Mouse (Mus musculus) CH12.LX (cell line): ENCODE data around the gene Nlrc5. TPM values are rescaled to one million over a fixed set of nuclear protein-coding genes. Genes with fewer than 3 reads are reported as not detected.

Source experiments
- DNase-seq: peaks from one replicate; pipeline ENCODE4 v3.0.0-alpha.2; 2013; ENCODE audit errors: extremely low read depth
- H3K27ac ChIP-seq: 2 replicates; pipeline ENCODE4 v1.5.1; 2012; ENCODE audit warnings: low read depth, mild to moderate bottlenecking, control low read depth, moderate library complexity; ENCODE audit not compliant: insufficient read depth
- H3K27me3 ChIP-seq: replicated peaks from 2 replicates; pipeline ENCODE3; 2012; ENCODE audit warnings: inconsistent platforms
- H3K36me3 ChIP-seq, 2 experiments: replicated peaks in 1 of 2; 2 replicates each; pipeline versions ENCODE3 to v1.6.1; 2012; ENCODE audit warnings: inconsistent platforms in 1 of 2, low read length in 1 of 2, mild to moderate bottlenecking in 1 of 2, mixed read lengths in 1 of 2, moderate library complexity in 1 of 2; ENCODE audit not compliant: control insufficient read depth in 1 of 2, insufficient read depth in 1 of 2
- H3K4me1 ChIP-seq, 2 experiments: 2 replicates each; pipeline ENCODE4 v1.6.1; 2012; ENCODE audit warnings: inconsistent platforms in 1 of 2, moderate library complexity in 1 of 2; ENCODE audit not compliant: insufficient read depth in 2 of 2, control insufficient read depth in 1 of 2
- H3K4me2 ChIP-seq: 2 replicates; pipeline ENCODE4 v1.6.1; 2012; ENCODE audit warnings: low read depth, mild to moderate bottlenecking, control low read depth; ENCODE audit not compliant: poor library complexity, insufficient read depth, severe bottlenecking
- H3K4me3 ChIP-seq, 3 experiments: fragments of 150-350 bp in 1 of 3; sonication (generic) in 1 of 3; replicated peaks in 1 of 3; 2 replicates each; pipeline versions ENCODE3 to v1.5.1; 2011 to 2012; ENCODE audit warnings: low read depth in 2 of 3, low read length in 2 of 3, mild to moderate bottlenecking in 2 of 3, moderate library complexity in 2 of 3, control low read depth in 1 of 3, improper control_type of control experiment in 1 of 3, inconsistent platforms in 1 of 3, mixed read lengths in 1 of 3; ENCODE audit not compliant: poor library complexity in 1 of 3
- H3K79me2 ChIP-seq: replicated peaks from 2 replicates; pipeline ENCODE4 v1.6.1; 2012; ENCODE audit warnings: mild to moderate bottlenecking, moderate library complexity; ENCODE audit not compliant: control insufficient read depth, poor library complexity, insufficient read depth, severe bottlenecking; ENCODE audit errors: extremely low read depth
- H3K9ac ChIP-seq: 2 replicates; pipeline ENCODE4 v1.6.1; 2012; ENCODE audit warnings: low read depth, mild to moderate bottlenecking, control low read depth, moderate library complexity; ENCODE audit not compliant: insufficient read depth
- H3K9me3 ChIP-seq: replicated peaks from 2 replicates; pipeline ENCODE3; 2012; ENCODE audit warnings: low read length, inconsistent platforms, mixed read lengths
- CHD1 ChIP-seq: IDR thresholded peaks from 2 replicates; pipeline ENCODE4 v1.6.1; 2012; ENCODE audit warnings: low read depth, low read length, improper control_type of control experiment, inconsistent platforms
- CHD2 ChIP-seq: IDR thresholded peaks from 2 replicates; pipeline ENCODE4 v1.6.1; 2011; ENCODE audit warnings: low read length, improper control_type of control experiment
- CTCF ChIP-seq, 2 experiments: IDR thresholded peaks in 1 of 2; conservative IDR thresholded peaks in 1 of 2; 2 replicates each; pipeline ENCODE4 v1.5.1; 2011 to 2012; ENCODE audit warnings: low read depth in 2 of 2, low read length in 2 of 2, improper control_type of control experiment in 1 of 2, inconsistent platforms in 1 of 2, mild to moderate bottlenecking in 1 of 2, moderate library complexity in 1 of 2
- ETS1 ChIP-seq: conservative IDR thresholded peaks from 2 replicates; pipeline ENCODE4 v1.6.1; 2012; ENCODE audit warnings: low read depth, mild to moderate bottlenecking, inconsistent platforms, low read length, improper control_type of control experiment, moderate library complexity
- HCFC1 ChIP-seq: IDR thresholded peaks from 2 replicates; pipeline ENCODE4 v1.6.1; 2012; ENCODE audit warnings: low read depth, mild to moderate bottlenecking, inconsistent platforms, low read length, improper control_type of control experiment
- IRF4 ChIP-seq: IDR thresholded peaks from 2 replicates; pipeline ENCODE4 v1.6.1; 2014; ENCODE audit warnings: low read depth, mild to moderate bottlenecking, inconsistent platforms, low read length, improper control_type of control experiment
- JUN ChIP-seq: IDR thresholded peaks from 2 replicates; pipeline ENCODE4 v1.6.1; 2011; ENCODE audit warnings: low read depth, mild to moderate bottlenecking, low read length, improper control_type of control experiment, moderate library complexity; ENCODE audit not compliant: insufficient read depth
- JUND ChIP-seq: conservative IDR thresholded peaks from 2 replicates; pipeline ENCODE4 v1.6.1; 2011; ENCODE audit warnings: low read depth, low read length, improper control_type of control experiment
- MAX ChIP-seq: IDR thresholded peaks from 2 replicates; pipeline ENCODE4 v1.6.1; 2011; ENCODE audit warnings: low read length, improper control_type of control experiment
- MAZ ChIP-seq: IDR thresholded peaks from 2 replicates; pipeline ENCODE4 v1.6.1; 2012; ENCODE audit warnings: low read depth, mild to moderate bottlenecking, inconsistent platforms, low read length, improper control_type of control experiment, moderate library complexity
- NELFE ChIP-seq: IDR thresholded peaks from 2 replicates; pipeline ENCODE4 v1.6.1; 2011; ENCODE audit warnings: low read depth, low read length, improper control_type of control experiment
- PAX5 ChIP-seq: IDR thresholded peaks from 2 replicates; pipeline ENCODE4 v1.6.1; 2012; ENCODE audit warnings: low read length, inconsistent platforms, mixed read lengths
- RAD21 ChIP-seq: IDR thresholded peaks from 2 replicates; pipeline ENCODE4 v1.6.1; 2011; ENCODE audit warnings: low read depth, mild to moderate bottlenecking, low read length, improper control_type of control experiment, moderate library complexity
- RCOR1 ChIP-seq: conservative IDR thresholded peaks from 2 replicates; pipeline ENCODE4 v1.6.1; 2012; ENCODE audit warnings: low read depth, mild to moderate bottlenecking, inconsistent platforms, low read length, improper control_type of control experiment
- SMC3 ChIP-seq: IDR thresholded peaks from 2 replicates; pipeline ENCODE4 v1.6.1; 2011; ENCODE audit warnings: low read depth, low read length, improper control_type of control experiment
- TCF12 ChIP-seq: IDR thresholded peaks from 2 replicates; pipeline ENCODE4 v1.6.1; 2014; ENCODE audit warnings: low read depth, mild to moderate bottlenecking, inconsistent platforms, low read length, improper control_type of control experiment
- USF2 ChIP-seq: conservative IDR thresholded peaks from 2 replicates; pipeline ENCODE4 v1.6.1; 2011; ENCODE audit warnings: low read depth, low read length, improper control_type of control experiment
- ZC3H11A ChIP-seq: IDR thresholded peaks from 2 replicates; pipeline ENCODE4 v1.6.1; 2012; ENCODE audit warnings: low read depth, mild to moderate bottlenecking, inconsistent platforms, low read length, improper control_type of control experiment
- dilution Hi-C: fragments of 300-500 bp; cut with MboI; formaldehyde crosslinking; loops from 2 replicates; pipeline ENCODE4 v1.14.3; 2020; ENCODE audit warnings: low sequenced_read_pairs; ENCODE audit not compliant: extremely low pct_unique_long_range_greater_than_20kb, extremely low pct_ligation_motif_present
- in situ Hi-C: fragments of 300-500 bp; cut with MboI; formaldehyde crosslinking; loops from 3 replicates; pipeline ENCODE4 v1.14.3; 2019; ENCODE audit warnings: low sequenced_read_pairs, low pct_ligation_motif_present, low pct_unique_long_range_greater_than_20kb, mixed read lengths
- polyA plus RNA-seq: library from polyadenylated mRNA; unstranded; fragments of >175 nt; gene quantifications from 2 replicates; pipeline ENCODE4 v1.2.1, GENCODE M21; 2012; ENCODE audit warnings: low read depth; ENCODE audit not compliant: insufficient read length
- total RNA-seq, 2 experiments: library from RNA; depleted of rRNA; stranded (reverse); fragments of 300-350 nt in 1 of 2; fragments of >200 nt in 1 of 2; gene quantifications; 2 replicates each; pipeline ENCODE4 v1.2.3; 2012 to 2014

The Nlrc5 gene
- total and polyA plus RNA-seq, 3 experiments = 58.6 to 72.5 (median 60.2) TPM

DNA sequence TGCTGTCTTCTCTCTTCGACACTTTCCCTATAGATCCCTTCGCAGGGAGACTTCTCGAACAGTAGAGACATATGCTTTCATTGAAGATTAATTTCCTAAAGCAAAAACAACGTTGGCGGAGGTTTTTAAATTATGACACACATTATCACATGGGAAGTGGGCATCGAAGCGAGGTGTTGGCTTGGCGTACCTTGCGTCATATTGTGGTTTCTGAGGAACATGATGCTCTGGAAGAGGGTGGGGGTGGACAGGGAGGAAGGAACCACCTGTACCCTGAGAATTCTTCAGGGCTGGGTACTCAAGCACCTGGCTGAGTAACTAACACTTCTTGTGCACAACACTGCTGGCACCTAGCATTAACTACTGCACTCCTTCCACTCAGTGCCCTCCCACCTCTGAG is 90.4 kb downstream of the Nlrc5 start:
- TF ChIP-seq ETS1 (no peak), CHD2 (no peak), TCF12 (no peak), MAZ (no peak), JUN (no peak), NELFE (no peak)

DNA sequence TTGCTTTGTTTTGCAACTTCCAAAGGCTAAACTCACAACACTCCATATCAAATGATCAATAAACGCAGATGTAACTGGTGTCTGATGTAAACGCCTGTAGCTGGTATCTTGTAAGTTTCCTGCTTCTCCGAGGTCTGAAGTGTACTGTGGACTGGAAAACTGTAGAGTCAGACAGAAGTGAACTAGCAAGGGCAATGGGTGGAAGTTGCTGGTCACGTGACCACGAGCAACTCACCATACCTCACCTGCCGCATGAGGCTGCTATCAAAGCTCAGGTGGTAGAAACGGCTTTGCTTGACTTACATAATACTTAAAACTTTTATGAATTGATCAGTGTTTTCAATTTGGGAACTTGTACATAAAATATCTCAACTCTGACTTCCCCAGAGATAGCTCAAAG is 93.0 kb downstream of the Nlrc5 start:
- Histone ChIP-seq H3K4me1 (no peaks in the 10 kb centered on the region), H3K9ac (no peak overlapping the region), H3K36me3 (peaks cover 31 to 57% of the 10 kb centered on the region in 2 experiments), H3K9me3 (no peaks in the 10 kb centered on the region), H3K4me2 (no peak overlapping the region), H3K27ac (no peak overlapping the region), H3K79me2 (no peaks in the 10 kb centered on the region), H3K4me3 (no peak overlapping the region), H3K27me3 (peaks cover 4% of the 10 kb centered on the region)
- no peak for DNase-seq
- TF ChIP-seq PAX5 = no peak
- TF ChIP-seq MAX = no peak
- TF ChIP-seq JUND = no peak
- no peak for TF ChIP-seq MAZ
- in situ Hi-C loops = loop anchor here (5.0 to 10.0 kb wide), 2 partner anchors 55 to 168 kb away; partner anchors contain the start of gene Pllp
- dilution Hi-C loops = no loop called here

More for the DNA sequence above, 90.4 kb downstream of the Nlrc5 start:
- dilution Hi-C loops (no loop called here), in situ Hi-C loops (loop anchor here (10.0 kb wide), 1 partner anchor 170 kb away; the partner anchor contains the start of gene Pllp)
- H3K27me3 ChIP-seq = no peaks in the 10 kb centered on the region
- H3K4me2 ChIP-seq = no peak overlapping the region
- H3K36me3 ChIP-seq = peaks cover 47 to 79% of the 10 kb centered on the region in 2 experiments
- H3K9ac ChIP-seq = no peak overlapping the region
- no peak overlapping the region for H3K27ac ChIP-seq
- H3K4me3 ChIP-seq = no peak overlapping the region
- no peaks in the 10 kb centered on the region for H3K4me1 ChIP-seq
- no peaks in the 10 kb centered on the region for H3K79me2 ChIP-seq
- H3K9me3 ChIP-seq = no peaks in the 10 kb centered on the region
- no peak for DNase-seq

DNA sequence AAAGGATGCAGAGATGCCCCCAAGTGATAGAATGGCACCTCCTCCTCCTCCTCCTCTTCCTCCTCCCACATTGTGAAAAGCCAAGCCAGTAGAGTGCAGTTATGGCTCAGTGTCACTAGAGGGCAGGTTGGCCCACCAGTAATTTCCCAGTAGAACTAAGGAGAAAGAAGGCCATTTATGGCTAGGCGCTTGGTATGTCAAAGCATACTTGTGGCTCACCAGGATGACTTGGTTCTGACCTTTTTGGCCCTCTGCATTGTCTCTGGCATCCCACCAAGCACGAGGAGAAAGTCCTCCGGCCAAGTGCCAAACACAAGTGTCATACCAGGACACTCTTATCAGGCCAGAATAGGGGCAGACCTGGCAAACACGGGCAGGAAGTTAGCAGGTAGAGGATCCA is 94.1 kb downstream of the Nlrc5 start:
- Histone ChIP-seq H3K36me3 (peaks cover 25 to 46% of the 10 kb centered on the region in 2 experiments), H3K9ac (no peak overlapping the region), H3K4me3 (no peak overlapping the region), H3K9me3 (no peaks in the 10 kb centered on the region), H3K27me3 (peaks cover 6% of the 10 kb centered on the region), H3K4me1 (peaks cover 0 to 3% of the 10 kb centered on the region in 2 experiments; a peak in 2 of 4 replicates), H3K4me2 (no peak overlapping the region), H3K79me2 (no peaks in the 10 kb centered on the region), H3K27ac (no peak overlapping the region)
- in situ Hi-C loops (loop anchor here (5.0 to 10.0 kb wide), 2 partner anchors 54 to 167 kb away; partner anchors contain the start of gene Pllp), dilution Hi-C loops (no loop called here)
- DNase-seq = peak; percentile 59
- TF ChIP-seq IRF4 (peak; percentile 33; the same call in 1 of the 2 replicates), SMC3 (peak; percentile 93), RCOR1 (no peak), ZC3H11A (peak; percentile 75; the same call in 1 of the 2 replicates), CHD1 (no peak), CTCF (conservative IDR thresholded peaks at IDR 0.05 in 1 of 2, IDR thresholded peaks at IDR 0.05 in 1 of 2; ENCODE audit: low read depth in 2 of 2, low read length in 2 of 2) (peak; percentile 75 to 91), USF2 (no peak), RAD21 (peak; percentile 85), HCFC1 (no peak)
